Mouse (Mus musculus): ENCODE measurements around the gene Ucp1.

- TF ChIP-seq CTCF (IDR thresholded peaks at IDR 0.05; ENCODE audit: insufficient read depth, low read length) (no peak), POLR2A (IDR thresholded peaks at IDR 0.05; ENCODE audit: borderline replicate concordance, extremely low read depth, low read depth, low read length) (no peak)
These were observed 32.2 kb downstream of the Ucp1 start for GRCm38 (mm10) chr8:83322374-83322773.

Measured in lung, adult 2 months (tissue).